Mouse (Mus musculus) neutrophil, adult 5-6 weeks (primary cell): ENCODE measurements around the gene Gtf2a2. TPM values are rescaled to one million over a fixed set of nuclear protein-coding genes. Genes with fewer than 3 reads are reported as not detected.
"Not testable (repeated sequence)": the region's sequence is repeated elsewhere in the genome, so short reads cannot be mapped to it uniquely, and the experiment has no call there.

Experiments used
- ATAC-seq: fragments of 151-379, 151-347 bp; 2 replicates; pipeline ENCODE4 v1.8.0; 2017; ENCODE audit warnings: mild to moderate bottlenecking, moderate TSS enrichment; ENCODE audit not compliant: insufficient number of reproducible peaks, poor library complexity, low FRiP score, severe bottlenecking; ENCODE audit errors: extremely low read depth
- total RNA-seq: library from RNA; stranded (forward); fragments of 200-1000 nt; gene quantifications from 2 replicates; pipeline ENCODE4 v1.2.3, GENCODE M21; 2017

Gtf2a2 gene
- total RNA-seq, 1 experiment from 2014 or later = 187 TPM

DNA sequence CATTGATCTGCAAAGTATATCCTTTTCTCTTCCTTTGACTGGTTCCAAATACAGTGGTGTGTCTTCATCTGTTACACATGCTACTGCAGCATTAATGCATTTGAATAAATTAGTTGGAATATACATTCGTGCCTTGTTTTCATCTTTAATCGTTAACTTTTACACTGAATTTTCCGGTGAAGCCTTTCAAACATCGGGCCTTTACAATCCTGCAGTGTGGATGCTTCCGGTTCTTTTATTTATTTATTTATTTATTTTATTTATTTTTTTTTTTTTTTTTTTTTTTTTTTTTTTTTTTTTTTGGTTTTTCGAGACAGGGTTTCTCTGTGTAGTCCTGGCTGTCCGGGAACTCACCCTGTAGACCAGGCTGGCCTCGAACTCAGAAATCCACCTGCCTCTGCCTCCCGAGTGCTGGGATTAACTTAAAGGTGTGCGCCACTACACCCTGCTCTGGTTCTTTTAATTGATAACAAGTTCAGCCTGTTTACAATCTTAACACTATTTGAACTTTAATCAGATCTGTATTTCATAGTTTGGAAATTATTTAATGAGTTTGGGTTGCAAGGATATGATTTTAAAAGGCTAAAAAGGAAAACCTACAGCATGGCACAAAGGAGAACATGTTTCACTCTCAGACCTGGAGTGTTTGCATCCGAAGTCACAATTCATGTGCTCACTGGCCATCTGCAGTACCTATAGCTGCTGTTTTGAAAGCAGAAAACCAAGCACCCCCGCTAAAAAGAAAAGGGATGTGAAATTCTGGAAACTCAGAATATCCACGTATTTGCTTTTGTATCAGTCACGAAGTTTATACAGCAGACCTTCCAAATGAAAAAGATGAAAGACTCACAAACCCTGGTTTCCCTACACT lies 578 bp upstream of the Gtf2a2 start:
- no peak for ATAC-seq

DNA sequence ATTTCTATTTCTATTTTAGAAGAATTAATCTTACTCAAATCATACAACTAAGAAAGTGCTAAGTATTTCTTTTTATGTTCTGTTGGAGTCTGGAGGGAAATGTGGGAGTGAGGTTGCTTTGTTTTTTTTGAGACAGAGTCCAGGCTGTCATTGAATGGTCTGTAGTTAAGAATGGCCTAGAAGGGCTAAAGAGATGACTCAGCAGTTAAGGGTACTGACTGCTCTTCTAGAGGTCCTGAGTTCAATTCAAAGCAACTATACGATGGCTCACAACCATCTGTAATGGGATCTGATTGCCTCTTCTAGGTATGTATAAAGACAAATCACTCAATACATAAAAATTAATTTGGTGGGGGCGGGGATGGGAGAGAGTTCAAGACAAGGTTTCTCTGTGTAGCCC lies 3.3 kb downstream of the Gtf2a2 start:
- no peak for ATAC-seq

DNA sequence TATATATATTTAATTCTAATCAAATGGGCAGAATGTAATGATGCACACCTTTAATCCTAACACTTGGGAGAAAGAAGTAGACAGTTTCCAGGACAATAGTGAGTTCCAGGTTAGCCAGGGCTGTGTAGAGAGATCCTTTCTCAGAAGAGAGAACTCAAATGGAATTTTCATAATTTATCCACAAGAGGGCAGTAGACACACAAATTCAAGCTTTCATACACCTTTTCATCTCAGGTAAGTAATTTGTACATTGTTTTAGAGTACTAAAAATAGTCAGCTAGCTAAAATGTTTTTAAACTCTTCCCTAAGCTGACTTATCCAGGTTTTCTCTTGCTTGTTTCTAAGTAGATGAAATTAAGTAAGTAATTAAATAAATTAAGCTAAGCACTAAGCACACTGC lies 6.5 kb downstream of the Gtf2a2 start:
- ATAC-seq = no peak

DNA sequence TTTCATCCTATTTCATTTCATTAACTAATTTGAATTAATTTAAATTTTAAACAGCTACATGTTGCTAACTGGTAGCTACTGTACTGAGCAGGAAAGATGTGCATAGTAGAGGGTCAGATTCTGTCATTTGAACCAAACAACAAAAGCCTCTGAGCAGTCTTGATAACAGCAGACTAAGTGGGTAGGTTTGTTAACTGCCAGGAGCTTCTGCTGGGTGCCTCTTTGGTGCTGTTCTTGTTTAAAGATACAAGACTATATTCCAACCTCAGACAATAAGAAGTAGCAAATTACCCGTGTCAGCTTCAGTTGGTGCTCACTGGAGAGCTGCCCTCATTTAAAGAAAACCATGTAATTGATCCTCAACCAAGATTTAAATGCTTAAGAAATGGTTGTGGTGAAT lies 9.3 kb downstream of the Gtf2a2 start:
- no peak for ATAC-seq

DNA sequence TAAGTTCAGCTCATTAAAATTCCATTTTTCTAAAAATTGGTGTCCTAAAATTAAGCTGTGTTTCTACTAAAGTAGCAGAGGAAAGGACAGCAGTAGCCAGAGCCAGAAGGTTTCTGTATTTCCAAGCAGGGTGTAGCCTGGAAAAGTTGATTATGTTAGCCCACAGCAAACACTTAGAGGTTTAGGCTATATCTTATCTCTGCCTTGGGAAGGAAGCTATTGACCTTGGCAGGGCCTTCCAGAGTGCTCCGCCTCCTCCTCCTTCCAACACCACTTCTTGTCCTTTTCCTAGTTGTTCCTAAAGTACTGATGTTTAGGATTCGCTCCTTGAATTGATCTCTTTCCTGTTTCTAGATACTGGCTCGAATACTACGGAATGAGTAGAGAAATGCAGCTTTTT lies 9.7 kb downstream of the Gtf2a2 start:
- no peak for ATAC-seq

DNA sequence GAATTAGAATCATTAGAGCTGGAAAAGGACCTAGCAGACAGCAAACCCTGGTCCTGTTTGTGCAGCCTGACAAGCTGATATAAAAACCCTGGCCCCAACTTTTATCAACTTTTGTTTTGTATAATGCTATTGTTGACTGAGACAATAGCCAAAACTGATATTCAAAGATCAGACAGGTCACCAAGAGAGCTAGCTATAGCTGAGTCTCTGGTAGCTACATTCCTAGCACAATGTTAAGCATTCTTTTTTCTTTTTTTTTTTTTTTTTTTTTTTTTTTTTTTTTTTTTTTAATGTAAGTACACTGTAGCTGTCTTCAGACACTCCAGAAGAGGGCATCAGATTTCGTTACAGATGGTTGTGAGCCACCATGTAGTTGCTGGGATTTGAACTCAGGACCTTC lies 11.3 kb downstream of the Gtf2a2 start:
- ATAC-seq = not testable (repeated sequence)

DNA sequence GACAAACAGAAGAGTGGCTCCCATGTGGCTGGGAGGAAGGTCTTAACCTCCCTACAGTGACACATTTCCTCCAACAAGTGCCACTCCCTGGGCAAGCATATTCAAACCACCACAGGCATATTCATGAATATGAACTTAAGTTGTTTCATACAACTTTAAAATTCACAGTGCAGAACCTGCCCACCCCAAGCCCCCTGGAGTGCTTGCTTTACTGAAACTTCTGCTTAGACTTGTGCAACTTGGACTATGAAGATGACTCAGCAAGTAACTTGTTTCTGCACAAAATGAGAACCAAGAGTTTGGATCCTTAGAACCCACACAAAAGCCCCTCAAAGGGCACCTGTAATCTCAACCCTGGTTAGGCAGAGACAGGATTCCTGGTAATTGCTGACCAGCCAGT lies 12.3 kb downstream of the Gtf2a2 start:
- ATAC-seq = no peak

DNA sequence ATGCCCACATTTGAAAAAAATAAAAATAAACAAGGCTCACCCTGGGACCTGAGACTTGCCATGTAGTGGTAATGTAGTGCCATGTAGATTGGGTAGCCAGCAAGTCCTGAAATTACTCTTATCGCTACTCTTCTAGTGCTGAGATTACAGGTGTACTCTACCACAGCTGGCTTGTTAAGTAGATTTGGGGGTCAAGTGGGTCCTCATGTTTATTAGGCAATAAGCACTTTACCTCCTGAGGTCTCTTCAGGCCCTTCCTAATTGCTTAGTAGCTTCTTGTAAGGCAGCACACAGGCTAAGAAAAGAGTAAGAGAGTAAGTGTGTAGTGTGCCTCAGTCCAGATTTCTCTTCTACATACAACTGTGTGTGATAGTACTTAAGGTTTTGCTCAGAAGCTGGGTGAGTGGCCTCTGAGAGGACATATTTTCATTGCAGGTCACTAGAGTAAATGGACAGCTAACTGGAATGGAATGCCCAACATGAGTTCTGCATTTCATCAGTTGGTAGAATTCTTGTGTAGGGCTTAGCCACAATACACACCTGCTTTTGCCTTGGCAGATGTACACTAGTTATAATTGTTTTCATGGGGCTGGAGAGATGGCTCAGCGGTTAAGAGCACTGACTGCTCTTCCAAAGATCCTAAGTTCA lies 13.1 kb downstream of the Gtf2a2 start:
- no peak for ATAC-seq

DNA sequence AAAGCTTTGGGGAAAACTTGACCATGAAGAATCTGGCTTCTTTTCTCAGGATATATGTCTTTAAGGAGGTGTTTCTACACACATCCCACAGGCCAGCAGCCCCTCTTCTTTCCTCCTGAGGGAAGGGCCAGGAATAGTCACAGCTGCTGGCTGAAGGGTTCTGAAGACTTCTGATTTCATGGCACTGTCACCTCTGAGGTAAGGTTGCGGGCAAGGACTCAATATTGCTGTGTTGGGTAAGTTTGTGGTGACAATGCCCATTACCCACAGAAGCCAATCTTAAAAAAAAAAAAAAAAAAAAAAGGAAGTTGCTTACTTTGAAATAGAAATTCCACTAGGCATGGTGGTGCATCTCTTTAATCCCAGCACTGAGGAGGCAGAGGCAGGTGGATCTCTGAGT lies 19.8 kb downstream of the Gtf2a2 start:
- ATAC-seq = no peak

DNA sequence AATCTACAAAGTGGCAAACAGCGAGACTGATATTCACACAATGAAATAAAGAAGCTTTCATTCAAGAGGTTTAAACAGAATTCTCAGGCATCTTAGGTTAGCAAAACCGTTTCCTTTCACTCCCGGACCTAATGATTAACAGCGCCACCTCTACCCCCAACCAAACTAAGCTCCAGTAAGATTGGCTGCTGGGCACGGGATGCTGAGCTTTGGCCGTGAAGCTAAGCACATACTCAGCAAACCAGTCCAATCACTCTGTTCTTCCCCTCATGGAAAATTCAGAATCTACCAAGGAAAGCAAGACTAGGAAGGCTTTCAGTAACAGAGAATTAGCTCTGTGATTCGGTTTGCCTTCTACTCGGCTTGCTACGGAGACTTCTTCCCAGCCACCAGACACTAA lies 20.7 kb downstream of the Gtf2a2 start:
- no peak for ATAC-seq

DNA sequence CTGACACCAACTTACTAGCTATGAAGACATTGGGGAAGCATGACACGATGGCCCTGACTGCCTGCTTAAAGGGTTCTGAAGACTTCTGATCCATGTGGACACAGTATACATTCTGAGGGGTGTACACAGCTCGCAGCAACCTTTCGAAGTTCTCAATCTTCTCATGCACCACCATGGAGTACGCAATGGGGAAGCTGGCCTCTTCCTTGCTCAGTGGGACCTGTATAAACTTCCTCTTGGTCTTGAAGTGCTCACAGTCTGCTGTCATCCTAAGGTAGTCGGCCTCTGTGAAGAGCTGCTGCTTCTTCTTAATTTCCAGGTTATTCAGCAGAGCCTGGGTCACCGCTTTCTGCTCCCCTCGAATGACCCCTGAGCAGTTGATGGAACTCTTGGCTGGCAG lies 22.4 kb downstream of the Gtf2a2 start:
- ATAC-seq = peak; percentile 33; the same call in 1 of the 2 replicates

DNA sequence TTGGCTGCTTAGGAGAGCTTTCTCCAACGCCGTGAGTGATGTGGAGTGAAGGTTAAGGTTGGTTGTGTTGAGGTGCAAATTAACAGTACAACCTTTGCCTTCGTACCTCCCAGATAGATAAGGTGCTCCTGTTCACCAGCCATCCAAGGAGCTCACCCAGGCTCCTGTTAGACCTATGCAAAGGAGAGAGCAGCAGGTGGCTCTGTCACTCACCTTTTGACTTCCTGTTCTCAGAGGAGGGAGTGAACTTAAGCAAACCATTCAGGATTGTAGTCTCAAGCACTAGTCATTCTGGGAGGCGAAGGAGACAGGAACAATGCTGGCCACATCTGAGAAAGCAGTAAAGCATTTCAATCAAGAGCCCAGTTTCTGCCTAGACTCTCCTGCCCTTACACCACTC lies 24.3 kb downstream of the Gtf2a2 start:
- no peak for ATAC-seq

DNA sequence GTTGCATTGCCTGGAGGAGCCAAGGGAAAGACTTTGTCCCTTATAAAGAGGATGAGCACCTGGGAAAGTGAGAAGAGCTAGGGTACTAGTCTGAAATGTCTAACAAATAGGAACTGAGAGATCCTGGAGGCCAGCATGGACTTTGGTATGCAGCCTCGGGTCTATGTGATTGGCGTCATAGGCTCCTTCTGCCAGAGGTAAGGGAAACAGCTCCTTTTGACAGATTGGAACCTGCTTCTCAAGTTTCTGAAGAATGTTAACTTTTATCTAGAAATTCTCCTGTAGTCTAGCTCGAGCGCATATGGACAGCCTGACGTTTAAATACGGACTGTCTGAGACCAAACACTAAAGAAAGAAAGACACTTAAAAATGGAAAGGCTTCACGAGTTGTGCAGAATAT lies 25.6 kb downstream of the Gtf2a2 start, which contains the start of gene Gcnt3:
Gene Gcnt3 (minus strand): TSS at position 101 of the 400 bp plus-strand sequence.
- ATAC-seq = no peak

DNA sequence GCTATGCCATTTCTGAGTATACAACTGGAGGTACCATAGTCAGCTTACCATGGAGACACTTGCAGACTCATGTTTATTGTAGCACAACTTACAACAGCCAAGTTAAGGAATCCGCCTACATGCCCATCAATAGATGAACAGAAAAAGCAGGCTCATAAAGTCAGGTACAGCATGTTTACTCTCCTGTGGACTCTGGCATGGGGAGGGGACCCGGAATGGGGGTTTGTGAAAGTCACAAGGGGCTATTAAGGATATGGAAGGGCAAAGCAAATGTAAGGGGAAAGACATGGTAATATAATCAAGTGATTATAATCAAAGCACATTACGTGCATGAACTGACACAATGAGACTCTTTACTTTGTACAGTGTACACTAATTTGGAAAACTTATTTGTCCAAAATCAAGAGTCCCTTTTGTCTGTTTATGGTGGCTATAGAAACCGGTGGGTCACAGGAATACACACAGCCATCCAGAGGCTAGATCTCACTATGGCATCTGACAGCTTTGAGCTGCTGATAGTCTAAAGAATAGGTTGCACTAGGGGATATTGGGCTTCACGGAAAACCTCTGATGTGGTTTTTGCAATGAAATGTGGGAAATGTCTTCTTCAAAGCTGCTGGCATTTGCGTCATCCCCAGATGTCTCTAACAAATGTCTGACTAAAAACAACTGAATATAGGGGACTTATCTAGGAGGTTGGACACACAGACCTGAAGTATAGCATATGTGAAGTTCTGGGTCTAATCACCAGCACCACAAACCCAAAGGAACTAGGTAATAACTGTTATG lies 27.4 kb downstream of the Gtf2a2 start:
- ATAC-seq = no peak

DNA sequence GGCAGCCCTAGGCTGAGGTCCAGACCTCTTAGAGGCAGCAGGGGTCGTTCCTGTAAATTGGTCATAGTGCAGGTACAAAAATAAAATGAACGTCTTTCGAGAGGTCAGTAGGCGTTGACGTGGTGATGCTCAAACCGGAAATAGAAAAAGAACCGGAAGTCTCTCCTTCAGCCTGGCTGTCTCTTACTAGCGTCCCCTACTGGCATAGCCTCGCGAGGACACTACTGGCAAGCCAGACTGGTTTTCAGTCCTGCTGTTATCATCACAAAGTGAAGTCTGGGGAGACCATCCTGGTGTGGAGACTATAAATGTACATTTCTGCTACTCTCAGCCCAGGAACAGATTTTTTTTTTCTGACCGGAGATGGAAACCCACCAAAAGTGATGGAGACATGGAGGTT lies 28.2 kb downstream of the Gtf2a2 start:
- ATAC-seq = no peak

DNA sequence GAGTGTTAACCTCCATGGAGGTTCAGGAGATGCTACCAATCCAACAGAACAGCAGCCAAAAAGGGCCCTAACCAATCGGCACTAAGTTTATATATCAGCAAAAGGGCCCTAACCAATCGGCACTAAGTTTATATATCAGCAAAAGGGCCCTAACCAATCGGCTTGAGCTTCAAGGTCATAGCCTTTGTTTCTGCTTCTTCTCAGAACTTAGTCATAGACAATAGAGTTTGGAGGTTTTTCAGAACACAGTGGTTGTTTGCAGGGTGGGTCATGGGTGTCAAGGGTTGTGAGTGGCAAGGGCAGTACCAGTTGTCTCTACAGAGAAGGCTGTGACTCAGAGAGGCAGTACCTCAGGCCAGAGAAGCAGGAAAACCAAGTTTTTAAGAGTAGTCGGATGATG lies 29.8 kb downstream of the Gtf2a2 start:
- no peak for ATAC-seq

DNA sequence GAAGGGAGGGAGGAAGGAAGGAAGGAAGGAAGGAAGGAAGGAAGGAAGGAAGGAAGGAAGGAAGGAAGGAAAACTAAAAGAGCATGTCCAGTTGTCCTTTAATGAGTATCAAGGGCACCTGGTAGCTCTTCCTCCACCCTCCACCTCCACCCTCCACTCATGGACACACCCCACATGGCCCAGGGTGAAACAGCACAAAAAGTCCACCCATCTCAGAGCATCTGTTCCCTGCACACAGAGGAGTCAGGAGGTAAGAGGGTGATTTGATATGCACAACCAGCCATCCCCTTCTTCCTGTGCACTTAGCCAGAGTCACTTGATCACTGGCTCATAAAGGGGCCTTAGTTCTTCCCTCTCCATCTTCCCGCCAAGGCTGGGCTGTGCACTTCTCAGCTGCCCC lies 30.6 kb downstream of the Gtf2a2 start:
- no peak for ATAC-seq

DNA sequence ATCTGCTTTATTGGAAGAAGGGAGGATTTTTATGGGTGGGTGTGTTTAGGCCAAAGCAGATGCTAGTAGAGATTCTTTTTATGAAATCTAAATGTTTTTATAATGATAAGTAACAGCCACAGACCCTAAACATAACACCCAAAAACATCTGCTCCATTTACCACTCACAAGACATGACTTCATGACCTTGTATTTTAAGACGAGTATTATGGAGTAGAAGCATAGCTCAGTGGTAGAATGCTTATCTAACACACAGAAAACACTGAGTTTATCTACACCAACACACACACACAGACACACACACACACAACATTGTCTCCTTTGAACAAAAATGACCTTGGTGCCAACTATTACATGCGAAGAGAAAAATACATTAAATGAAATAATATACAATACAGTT lies 32.5 kb downstream of the Gtf2a2 start:
- ATAC-seq = no peak

DNA sequence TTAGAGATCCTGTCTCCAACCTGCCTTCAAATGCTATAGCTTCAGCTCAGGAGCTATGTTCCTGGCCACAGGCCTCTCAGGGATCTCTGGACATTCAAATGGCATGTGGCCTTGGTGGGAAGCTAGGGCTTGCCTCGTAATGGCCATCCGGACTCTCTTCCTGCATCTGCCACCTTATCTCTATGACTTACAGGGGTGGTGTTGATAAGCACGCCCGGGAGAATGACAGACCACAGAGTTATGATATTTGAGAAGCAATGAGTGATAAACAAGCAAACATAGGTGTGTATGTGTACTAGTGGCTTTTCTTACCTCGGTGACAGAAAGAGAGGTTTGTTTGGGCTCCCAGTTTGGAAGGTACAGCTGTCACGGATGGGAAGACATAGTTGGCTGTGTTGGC lies 33.9 kb downstream of the Gtf2a2 start:
- ATAC-seq = no peak

DNA sequence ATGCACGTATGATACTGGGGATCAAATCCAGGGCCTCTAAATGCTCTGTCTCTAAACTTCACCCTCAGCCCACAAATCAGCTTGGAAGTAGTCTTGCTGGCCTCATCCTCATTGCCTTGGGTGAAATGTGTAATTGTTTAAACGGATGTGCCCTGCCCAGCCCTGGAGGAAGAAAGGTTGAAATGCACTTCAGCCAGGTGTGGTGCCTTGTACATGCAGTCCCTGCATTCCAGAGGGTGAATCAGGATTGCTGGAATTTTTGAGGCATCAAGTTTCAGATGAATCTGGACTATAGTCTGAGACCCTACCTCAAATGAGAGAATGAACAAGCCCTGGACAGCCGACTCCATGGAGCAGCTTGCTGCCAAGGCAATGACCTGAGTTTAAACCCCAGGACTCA lies 35.5 kb downstream of the Gtf2a2 start:
- ATAC-seq = no peak
